Mouse (Mus musculus): ENCODE measurements around the gene Zfand6. TPM values are rescaled to one million over a fixed set of nuclear protein-coding genes. Genes with fewer than 3 reads are reported as not detected.

The Zfand6 gene
- polyA plus RNA-seq, 1 experiment = 181 TPM

DNA sequence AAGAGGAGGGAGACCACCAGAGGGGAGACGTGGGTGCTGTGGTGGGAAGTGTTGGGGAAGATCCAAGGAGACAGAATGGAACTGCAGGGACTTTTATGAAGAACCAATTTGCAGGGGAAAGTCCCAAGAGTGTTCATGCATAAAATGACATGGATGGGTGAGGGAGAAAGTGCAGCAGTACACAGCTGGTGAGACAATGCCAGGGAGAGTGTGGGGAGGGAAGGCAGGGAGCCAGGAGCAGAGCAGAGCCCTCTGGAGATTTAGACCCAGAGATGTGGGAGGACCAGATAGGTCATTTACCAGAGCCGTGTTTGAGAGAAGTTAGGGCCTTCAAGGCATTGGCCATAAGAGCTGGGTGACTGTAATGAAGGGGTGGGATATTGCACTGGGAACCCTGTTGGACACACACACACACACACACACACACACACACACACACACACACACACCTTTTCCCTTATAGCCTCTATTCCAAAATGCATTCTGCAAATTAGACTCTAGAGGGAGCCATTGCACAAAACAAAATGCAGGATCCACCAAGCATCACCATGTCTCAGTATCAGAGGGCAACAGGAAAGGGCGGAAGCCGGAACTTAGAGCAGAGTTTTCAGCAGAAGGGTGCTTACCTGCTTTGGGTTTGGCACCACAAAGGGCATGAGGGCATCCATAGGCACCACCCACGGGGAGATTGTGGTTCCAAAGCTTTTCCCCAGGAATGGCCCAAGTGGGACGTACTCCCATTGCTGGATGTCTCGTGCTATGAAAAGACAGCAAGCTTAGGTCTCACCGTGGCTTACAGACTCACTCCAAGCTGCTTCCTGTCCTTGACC lies 95.5 kb downstream of the Zfand6 start:
- DNase-seq (ENCODE audit: low spot score) = no peak

DNA sequence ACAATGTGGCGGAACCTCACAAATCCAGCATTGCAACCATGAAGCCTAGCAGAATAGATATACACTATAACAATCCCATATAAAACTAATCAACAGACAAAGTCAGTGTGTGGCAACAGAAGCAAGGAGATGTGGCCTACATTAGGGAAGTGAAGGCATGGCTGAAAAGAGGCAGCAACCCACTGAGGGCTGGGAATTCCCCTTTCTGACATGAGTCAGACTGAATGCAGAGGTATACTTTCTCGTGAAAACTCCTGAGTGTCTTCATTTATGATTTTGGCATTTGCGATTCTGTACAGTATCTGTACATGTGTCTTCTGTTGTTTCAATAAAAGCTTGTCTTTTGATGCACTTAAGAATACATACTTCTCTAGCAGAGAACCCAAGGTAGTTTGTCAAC lies 98.4 kb downstream of the Zfand6 start:
- DNase-seq (ENCODE audit: low spot score) = no peak

- DNase-seq (ENCODE audit: low spot score) = no peak
Observed at GRCm38 (mm10) chr7:84590622-84591021, 99.1 kb downstream of the Zfand6 start.

DNA sequence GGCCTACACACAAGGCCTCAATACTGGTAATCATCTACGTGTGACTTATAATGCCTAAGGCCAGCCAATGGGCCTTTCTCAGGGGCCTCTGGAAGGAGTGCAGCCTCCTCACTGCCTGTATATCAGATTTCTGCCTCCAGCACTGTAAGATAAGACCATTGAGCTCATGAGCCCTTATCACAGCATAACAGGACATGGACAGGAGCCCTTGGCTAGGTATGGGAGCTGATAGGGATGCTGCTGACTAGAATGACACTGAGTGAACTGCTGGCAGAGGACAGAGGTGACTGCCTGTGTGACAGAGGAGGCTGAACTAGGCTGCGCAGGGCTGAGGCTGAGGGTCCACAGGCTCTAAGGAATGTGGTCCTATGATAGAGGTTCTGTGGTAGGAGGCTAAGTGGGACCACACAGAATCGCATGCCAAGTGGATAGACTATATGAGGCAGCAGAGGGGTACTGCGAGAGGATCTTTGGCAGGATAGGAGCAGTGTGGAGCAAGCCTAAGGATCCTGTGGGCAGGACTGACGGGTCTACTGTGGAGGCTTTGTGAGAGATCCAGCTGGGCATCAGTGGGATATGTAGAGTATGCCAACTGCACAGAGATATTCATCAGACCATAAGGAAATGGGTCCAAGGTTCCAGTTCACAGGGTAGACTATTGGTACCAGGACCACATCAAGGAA lies 102.5 kb downstream of the Zfand6 start:
- no peak for DNase-seq (ENCODE audit: low spot score)

DNA sequence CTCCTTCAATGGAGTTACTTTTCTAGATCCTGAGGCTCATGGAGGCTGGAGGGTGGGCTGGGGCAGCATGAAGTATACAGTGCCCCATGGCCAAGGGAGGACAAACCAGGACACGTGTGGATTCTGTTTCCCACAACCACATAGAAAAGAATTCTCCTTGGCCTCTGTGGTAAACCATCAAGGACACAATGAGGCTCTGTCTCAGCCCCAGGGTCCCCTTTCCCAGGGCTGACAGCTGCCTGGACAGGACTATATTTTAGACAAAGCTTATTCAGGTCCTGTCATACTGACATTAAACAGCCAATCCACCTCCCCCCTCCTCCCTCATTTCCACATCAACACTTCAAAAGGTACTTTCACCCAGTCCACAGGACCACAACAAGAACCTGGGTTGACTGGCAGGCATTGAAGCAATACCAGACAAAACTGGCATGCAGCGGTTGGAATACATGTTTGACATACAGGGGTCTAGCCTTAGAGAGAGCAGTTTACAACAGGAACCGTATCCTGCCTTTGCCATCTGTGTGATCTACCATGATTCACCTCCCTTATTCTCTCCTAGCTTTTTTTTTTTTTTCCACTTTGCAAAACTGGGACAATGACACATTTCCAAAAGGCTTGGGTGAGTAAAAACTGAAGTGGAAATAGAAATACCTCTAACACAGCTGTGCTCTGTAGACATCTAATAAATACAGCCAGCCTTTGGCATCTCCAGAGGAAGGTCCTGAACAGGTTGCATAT lies 103.2 kb downstream of the Zfand6 start:
- no peak for DNase-seq (ENCODE audit: low spot score)

- no peak for DNase-seq (ENCODE audit: low spot score)
Observed at GRCm38 (mm10) chr7:84585086-84585485, 104.7 kb downstream of the Zfand6 start.

DNA sequence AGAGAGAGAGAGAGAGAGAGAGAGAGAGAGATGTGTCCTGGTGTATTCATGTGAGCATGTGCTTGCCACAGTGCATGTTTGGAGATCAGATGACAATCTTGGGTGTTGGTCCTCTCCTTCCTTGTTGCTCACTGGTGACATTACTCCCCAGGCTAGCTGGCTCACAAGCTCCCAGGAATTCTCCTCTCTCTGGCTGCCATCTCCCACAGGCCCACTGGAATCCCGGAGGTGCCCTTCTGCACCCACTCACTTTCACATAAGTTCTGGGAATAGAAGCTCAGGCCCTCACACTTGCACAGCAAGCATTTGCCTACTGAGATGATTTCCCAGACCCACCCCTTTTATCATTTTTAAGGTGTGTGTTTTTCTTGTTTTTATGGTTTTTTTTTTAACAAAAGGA lies 110.0 kb downstream of the Zfand6 start:
- DNase-seq (ENCODE audit: low spot score) = no peak

DNA sequence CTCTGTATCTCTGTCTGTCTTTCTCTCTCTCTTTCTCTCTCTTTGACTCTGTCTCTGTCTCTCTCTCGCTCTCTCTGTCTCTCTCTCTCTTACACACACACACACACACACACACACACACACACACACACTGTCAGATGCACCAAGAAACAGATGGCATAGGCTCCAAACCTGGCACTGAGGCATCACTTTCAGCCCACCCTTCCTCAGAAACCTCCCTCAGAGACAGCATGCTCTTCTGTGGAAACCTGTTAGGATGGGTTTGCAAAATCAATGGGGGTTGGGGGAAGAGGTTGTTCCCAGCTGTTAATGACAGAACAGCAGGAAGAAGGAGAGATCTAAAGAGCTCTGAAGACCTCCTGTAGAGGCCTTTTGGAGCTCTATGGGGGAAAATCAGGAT lies 110.9 kb downstream of the Zfand6 start:
- no peak for DNase-seq (ENCODE audit: low spot score)

DNA sequence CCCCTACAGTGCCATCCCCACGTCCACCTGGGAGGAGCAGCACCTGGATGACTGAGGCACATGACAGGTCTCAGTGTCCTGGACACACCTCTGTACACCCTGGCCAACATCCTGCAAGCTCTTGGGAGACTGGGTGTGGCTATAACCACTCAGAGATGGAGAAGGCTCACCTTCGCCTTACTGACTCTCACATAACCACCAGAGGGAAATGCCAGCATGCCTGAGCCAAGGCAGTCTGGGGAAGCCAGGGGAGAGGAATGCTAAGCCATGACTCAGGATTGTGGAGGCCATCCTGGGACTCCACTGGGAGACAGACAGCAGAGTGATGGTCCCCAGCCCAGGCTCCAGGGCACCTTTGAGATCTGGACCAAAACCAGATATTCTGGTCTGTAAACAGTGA lies 112.7 kb downstream of the Zfand6 start:
- DNase-seq (ENCODE audit: low spot score) = no peak

DNA sequence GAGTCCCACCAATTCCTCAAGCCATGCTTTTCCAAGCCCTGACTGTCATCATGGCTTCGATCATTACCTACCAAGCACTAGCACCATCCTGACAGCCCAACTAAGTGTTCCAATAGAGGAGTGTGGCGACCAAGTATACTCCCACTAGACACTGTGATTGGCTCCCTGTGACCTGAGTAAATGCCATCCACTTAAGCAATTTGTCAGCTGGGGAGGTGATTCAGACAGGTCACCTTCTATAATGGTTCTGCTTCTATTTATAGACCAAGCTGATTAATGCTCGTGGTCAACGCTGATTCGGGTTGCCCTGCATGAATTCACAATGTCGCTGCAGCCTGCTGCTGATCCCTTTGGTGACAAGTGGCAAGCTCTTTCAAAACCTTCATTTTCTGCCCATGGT lies 123.6 kb downstream of the Zfand6 start:
- no peak for DNase-seq (ENCODE audit: low spot score)

DNA sequence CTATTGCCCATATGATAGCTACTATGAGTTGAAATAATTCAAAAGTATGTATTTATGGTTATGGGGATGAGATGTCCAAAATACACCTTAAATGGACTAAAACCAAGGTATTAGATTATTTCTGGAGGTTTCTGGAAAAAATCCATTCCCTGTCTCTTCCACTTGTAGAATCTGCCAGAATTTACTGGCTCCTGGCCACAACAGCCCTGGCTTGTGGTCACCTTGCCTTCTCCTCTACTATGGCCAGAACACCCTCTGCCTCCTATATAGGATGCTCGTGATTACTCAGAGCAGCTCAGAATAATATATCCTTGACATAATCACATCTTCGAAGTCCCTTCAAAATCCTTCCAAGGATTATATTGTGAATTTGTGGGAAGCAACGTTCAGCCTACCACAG lies 125.5 kb downstream of the Zfand6 start:
- DNase-seq (ENCODE audit: low spot score) = no peak

Other genes starting within 250 kb of the Zfand6 start
- gene Gm2115, start 161.0 kb downstream of the Zfand6 start, polyA plus RNA-seq (2012; rRNA removed) = 0.66 and 0.83 TPM in 2 replicates
- 28.7 and 36.3 TPM in 2 replicates for gene Fah, start 83.2 kb downstream of the Zfand6 start, polyA plus RNA-seq (2012; rRNA removed)
- gene Olfr291, start 163.6 kb upstream of the Zfand6 start, polyA plus RNA-seq (2012; rRNA removed) = not detected in 2 replicates

All from urinary bladder, adult 2 months (tissue).